Mouse (Mus musculus) hematopoietic stem cell, adult 5-6 weeks (primary cell): ENCODE measurements around the gene Ube2g2. TPM values are rescaled to one million over a fixed set of nuclear protein-coding genes. Genes with fewer than 3 reads are reported as not detected.

Source experiments
- ATAC-seq, 2 experiments: fragments of 125-278 bp in 1 of 2; replicated peaks in 1 of 2; 2 replicates each; pipeline ENCODE4 v1.8.0; 2016 to 2017; ENCODE audit warnings: inconsistent platforms in 2 of 2, mild to moderate bottlenecking in 2 of 2, moderate number of reproducible peaks in 2 of 2, low read depth in 1 of 2, moderate TSS enrichment in 1 of 2; ENCODE audit not compliant: low FRiP score in 2 of 2, poor library complexity in 2 of 2, severe bottlenecking in 2 of 2, insufficient read depth in 1 of 2, low TSS enrichment in 1 of 2
- total RNA-seq: library from RNA; stranded (forward); fragments of 172-1452, 232-1000 nt; gene quantifications from 2 replicates; pipeline ENCODE4 v1.2.3, GENCODE M21; 2017

Ube2g2 gene
- total RNA-seq, 1 experiment from 2014 or later = 25.6 TPM

- ATAC-seq = no peak
Observed at GRCm38 (mm10) chr10:77604111-77604510, 18.0 kb upstream of the Ube2g2 start.

- ATAC-seq = no peak
Observed at GRCm38 (mm10) chr10:77604958-77605357, 17.1 kb upstream of the Ube2g2 start.

- peak; percentile 24 to 42 for ATAC-seq
Observed at GRCm38 (mm10) chr10:77605368-77605767, 16.7 kb upstream of the Ube2g2 start.

- ATAC-seq = peak; percentile 81 to 88
Observed at GRCm38 (mm10) chr10:77605908-77606826, 15.9 kb upstream of the Ube2g2 start, which contains the start of the genes Sumo3 and Gm49325. TSS of gene Sumo3 (plus strand) at chr10:77606097. TSS of gene Gm49325 (plus strand) at chr10:77606197.

DNA sequence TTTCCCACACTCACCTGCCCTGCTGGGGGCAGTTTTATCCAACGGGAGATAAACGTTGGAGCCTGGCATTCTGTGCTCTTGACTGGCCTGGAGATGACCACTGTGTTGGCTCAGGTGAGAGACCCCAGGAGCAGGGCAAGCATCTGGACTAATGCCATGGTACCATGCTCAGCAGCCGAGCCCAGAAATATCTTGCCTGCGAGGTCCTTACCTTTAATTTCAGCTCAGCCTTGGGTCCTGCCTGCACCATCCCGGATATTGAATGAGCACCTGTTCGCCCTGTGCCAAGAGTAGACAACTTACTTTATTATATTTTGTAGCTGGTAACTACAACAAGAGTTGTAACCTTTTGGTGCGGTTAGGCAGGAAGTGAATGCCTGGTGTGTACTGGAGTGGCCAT lies 15.2 kb upstream of the Ube2g2 start:
- peak in 1 of 2 experiments; percentile 32; a peak in 3 of 4 replicates for ATAC-seq

- no peak for ATAC-seq
Observed at GRCm38 (mm10) chr10:77607441-77607840, 14.6 kb upstream of the Ube2g2 start.

- ATAC-seq = no peak
Observed at GRCm38 (mm10) chr10:77608589-77608988, 13.5 kb upstream of the Ube2g2 start.

- ATAC-seq = no peak
Observed at GRCm38 (mm10) chr10:77610221-77610961, 11.7 kb upstream of the Ube2g2 start.

DNA sequence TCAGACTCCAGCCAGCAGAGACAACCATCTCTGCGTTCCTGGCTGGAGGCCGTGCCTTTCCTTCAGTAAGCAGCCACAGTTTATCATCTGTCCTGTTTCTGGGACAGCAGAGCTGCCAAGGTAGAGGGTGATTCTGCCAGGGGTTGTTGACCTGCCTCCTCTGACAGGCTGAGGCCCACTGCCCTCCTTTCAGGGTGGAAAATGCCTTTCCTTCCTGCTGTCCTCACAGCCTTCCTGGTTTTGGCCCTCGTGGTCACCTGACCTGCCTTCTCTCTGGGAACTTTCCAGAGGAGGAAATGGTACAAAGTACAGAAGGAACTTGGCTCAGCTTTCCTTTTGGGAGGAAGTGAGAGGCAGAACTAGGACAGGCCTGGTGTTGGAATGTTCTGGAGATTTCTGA lies 8.7 kb upstream of the Ube2g2 start:
- ATAC-seq = peak in 1 of 2 experiments; percentile 25; a peak in 1 of 4 replicates

- no peak for ATAC-seq
Observed at GRCm38 (mm10) chr10:77615647-77616046, 6.4 kb upstream of the Ube2g2 start.

GRCm38 (mm10) chr10:77616166-77616565 lies 5.9 kb upstream of the Ube2g2 start:
- 0 out of 4 replicates have a peak, but pooled peaks of 1 of the 2 experiments have one; percentile 22 for ATAC-seq

DNA sequence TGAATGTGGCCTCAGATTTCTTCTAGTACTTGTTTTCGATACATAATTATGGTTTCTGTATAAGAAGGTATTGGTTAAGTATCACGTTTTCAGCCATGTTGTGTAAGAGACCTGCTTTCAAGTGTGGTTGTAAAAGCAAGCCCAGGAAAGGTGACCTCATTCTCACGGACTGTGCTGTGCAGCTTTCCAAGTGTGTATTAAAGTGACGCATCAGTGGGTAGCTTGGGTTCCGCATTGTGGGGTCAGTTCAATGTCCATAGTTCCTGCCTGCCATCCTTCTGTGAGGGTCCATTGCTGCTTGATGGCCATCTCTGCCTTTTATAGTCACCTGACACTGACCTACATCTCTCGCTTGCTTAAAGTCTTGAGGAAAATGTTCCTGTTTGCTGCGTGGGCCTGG lies 5.1 kb upstream of the Ube2g2 start:
- ATAC-seq = no peak

GRCm38 (mm10) chr10:77621546-77621945 lies 529 bp upstream of the Ube2g2 start:
- ATAC-seq = no peak

GRCm38 (mm10) chr10:77623069-77623492 lies 1.0 kb downstream of the Ube2g2 start:
- ATAC-seq = 0 out of 4 replicates have a peak, but pooled peaks of 1 of the 2 experiments have one; percentile 12

- ATAC-seq = no peak
Observed at GRCm38 (mm10) chr10:77623639-77624400, 1.7 kb downstream of the Ube2g2 start.

- ATAC-seq = no peak
Observed at GRCm38 (mm10) chr10:77624570-77624995, 2.5 kb downstream of the Ube2g2 start.

GRCm38 (mm10) chr10:77626036-77626435 lies 4.0 kb downstream of the Ube2g2 start:
- ATAC-seq = no peak
